Mouse (Mus musculus): ENCODE results near the gene Wdr25. TPM values are rescaled to one million over a fixed set of nuclear protein-coding genes. Genes with fewer than 3 reads are reported as not detected.
A peak's percentile ranks its signal among the peaks of the same experiment; 100 is the strongest.

Wdr25 gene
- polyA plus RNA-seq, 1 experiment from 2014 or later = 8.0 TPM

- ATAC-seq (ENCODE audit: insufficient read depth) = no peak
- peak; percentile 12 for DNase-seq
- H3K27ac ChIP-seq (ENCODE audit: low read depth) = no peak overlapping the region
- WGBS = 49% methylated on average over 10 of the region's 10 CpGs
- no peak overlapping the region for H3K4me2 ChIP-seq
- no peaks in the 10 kb centered on the region for H3K27me3 ChIP-seq (ENCODE audit: insufficient read depth, low read length)
- H3K4me1 ChIP-seq (ENCODE audit: insufficient read depth) = peaks cover 5% of the 10 kb centered on the region; the same call in 1 of the 2 replicates
- no peak for TF ChIP-seq CTCF (IDR thresholded peaks at IDR 0.05; ENCODE audit: low read depth)
- no peak overlapping the region for H3K9ac ChIP-seq
- H3K4me3 ChIP-seq (ENCODE audit: low read depth, low read length) = no peak overlapping the region
- no peaks in the 10 kb centered on the region for H3K9me3 ChIP-seq (ENCODE audit: low read depth, low read length)
- H3K36me3 ChIP-seq (ENCODE audit: insufficient read depth) = no peaks in the 10 kb centered on the region
These were observed 66.8 kb downstream of the Wdr25 start for GRCm38 (mm10) chr12:108960225-108960624.

DNA sequence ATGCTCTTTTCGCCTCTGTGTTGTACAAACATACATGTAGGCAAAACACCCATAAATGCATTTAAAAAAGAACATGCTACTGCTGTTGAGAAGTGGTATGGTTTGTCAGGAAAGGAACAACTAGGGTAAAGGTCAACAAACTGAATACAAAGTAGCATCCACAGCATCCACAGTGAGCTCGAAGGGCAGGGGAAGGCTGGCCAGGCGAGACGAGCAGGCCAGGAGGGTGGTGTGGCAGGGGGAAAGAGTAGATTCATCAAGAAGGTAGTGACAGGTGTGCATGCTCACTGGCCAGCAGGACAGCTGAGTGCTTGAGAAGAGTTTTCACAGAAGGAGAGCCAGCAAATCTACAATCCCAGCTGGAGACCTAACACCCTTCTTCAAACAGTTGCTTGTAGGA, 74.2 kb downstream of the Wdr25 start:
- H3K36me3 ChIP-seq (ENCODE audit: insufficient read depth) = no peaks in the 10 kb centered on the region
- H3K9ac ChIP-seq = no peak overlapping the region
- H3K4me3 ChIP-seq (ENCODE audit: low read depth, low read length) = no peak overlapping the region
- ATAC-seq (ENCODE audit: insufficient read depth) (no peak), DNase-seq (no peak)
- TF ChIP-seq CTCF (IDR thresholded peaks at IDR 0.05; ENCODE audit: low read depth) = no peak
- 57% methylated on average over 4 of the region's 4 CpGs for WGBS
- no peaks in the 10 kb centered on the region for H3K4me1 ChIP-seq (ENCODE audit: insufficient read depth)
- no peak overlapping the region for H3K4me2 ChIP-seq
- H3K27me3 ChIP-seq (ENCODE audit: insufficient read depth, low read length) = no peaks in the 10 kb centered on the region
- H3K27ac ChIP-seq (ENCODE audit: low read depth) = no peak overlapping the region
- H3K9me3 ChIP-seq (ENCODE audit: low read depth, low read length) = no peaks in the 10 kb centered on the region

GRCm38 (mm10) chr12:108968031-108968430, 74.6 kb downstream of the Wdr25 start:
- Histone ChIP-seq H3K27ac (ENCODE audit: low read depth) (no peak overlapping the region), H3K27me3 (ENCODE audit: insufficient read depth, low read length) (no peaks in the 10 kb centered on the region), H3K9me3 (ENCODE audit: low read depth, low read length) (no peaks in the 10 kb centered on the region), H3K4me2 (no peak overlapping the region), H3K9ac (no peak overlapping the region), H3K4me1 (ENCODE audit: insufficient read depth) (no peaks in the 10 kb centered on the region), H3K36me3 (ENCODE audit: insufficient read depth) (no peaks in the 10 kb centered on the region), H3K4me3 (ENCODE audit: low read depth, low read length) (no peak overlapping the region)
- DNase-seq (no peak), ATAC-seq (ENCODE audit: insufficient read depth) (no peak)
- 77% methylated on average over 10 of the region's 10 CpGs for WGBS
- TF ChIP-seq CTCF (IDR thresholded peaks at IDR 0.05; ENCODE audit: low read depth) = no peak

- Histone ChIP-seq H3K36me3 (ENCODE audit: insufficient read depth) (no peaks in the 10 kb centered on the region), H3K27ac (ENCODE audit: low read depth) (no peak overlapping the region), H3K27me3 (ENCODE audit: insufficient read depth, low read length) (no peaks in the 10 kb centered on the region), H3K4me2 (no peak overlapping the region), H3K9me3 (ENCODE audit: low read depth, low read length) (no peaks in the 10 kb centered on the region), H3K4me3 (ENCODE audit: low read depth, low read length) (no peak overlapping the region), H3K4me1 (ENCODE audit: insufficient read depth) (no peaks in the 10 kb centered on the region), H3K9ac (no peak overlapping the region)
- TF ChIP-seq CTCF (IDR thresholded peaks at IDR 0.05; ENCODE audit: low read depth) = no peak
- WGBS = 70% methylated on average over 9 of the region's 9 CpGs
- ATAC-seq (ENCODE audit: insufficient read depth) = no peak
- no peak for DNase-seq
These were observed 78.0 kb downstream of the Wdr25 start for GRCm38 (mm10) chr12:108971446-108971845.

- TF ChIP-seq CTCF (IDR thresholded peaks at IDR 0.05; ENCODE audit: low read depth) = no peak
- Histone ChIP-seq H3K27me3 (ENCODE audit: insufficient read depth, low read length) (no peaks in the 10 kb centered on the region), H3K27ac (ENCODE audit: low read depth) (no peak overlapping the region), H3K9me3 (ENCODE audit: low read depth, low read length) (no peaks in the 10 kb centered on the region), H3K4me2 (no peak overlapping the region), H3K36me3 (ENCODE audit: insufficient read depth) (no peaks in the 10 kb centered on the region), H3K4me1 (ENCODE audit: insufficient read depth) (no peaks in the 10 kb centered on the region), H3K9ac (no peak overlapping the region), H3K4me3 (ENCODE audit: low read depth, low read length) (no peak overlapping the region)
- no peak for DNase-seq
- ATAC-seq (ENCODE audit: insufficient read depth) = no peak
- 62% methylated on average over 14 of the region's 14 CpGs for WGBS
These were observed 78.8 kb downstream of the Wdr25 start for GRCm38 (mm10) chr12:108972234-108972633.

- Histone ChIP-seq H3K4me3 (ENCODE audit: low read depth, low read length) (no peak overlapping the region), H3K9me3 (ENCODE audit: low read depth, low read length) (no peaks in the 10 kb centered on the region), H3K27me3 (ENCODE audit: insufficient read depth, low read length) (no peaks in the 10 kb centered on the region), H3K4me1 (ENCODE audit: insufficient read depth) (no peaks in the 10 kb centered on the region), H3K4me2 (no peak overlapping the region), H3K27ac (ENCODE audit: low read depth) (no peak overlapping the region), H3K9ac (no peak overlapping the region), H3K36me3 (ENCODE audit: insufficient read depth) (no peaks in the 10 kb centered on the region)
- 34% methylated on average over 10 of the region's 10 CpGs for WGBS
- ATAC-seq (ENCODE audit: insufficient read depth) (no peak), DNase-seq (no peak)
- peak; percentile 35 for TF ChIP-seq CTCF (IDR thresholded peaks at IDR 0.05; ENCODE audit: low read depth)
These were observed 86.5 kb downstream of the Wdr25 start for GRCm38 (mm10) chr12:108979977-108980376.

GRCm38 (mm10) chr12:108981941-108982683, 88.7 kb downstream of the Wdr25 start:
- Histone ChIP-seq H3K9ac (no peak overlapping the region), H3K4me2 (no peak overlapping the region), H3K4me3 (ENCODE audit: low read depth, low read length) (no peak overlapping the region), H3K36me3 (ENCODE audit: insufficient read depth) (no peaks in the 10 kb centered on the region), H3K9me3 (ENCODE audit: low read depth, low read length) (no peaks in the 10 kb centered on the region), H3K4me1 (ENCODE audit: insufficient read depth) (no peaks in the 10 kb centered on the region), H3K27ac (ENCODE audit: low read depth) (no peak overlapping the region), H3K27me3 (ENCODE audit: insufficient read depth, low read length) (no peaks in the 10 kb centered on the region)
- TF ChIP-seq CTCF (IDR thresholded peaks at IDR 0.05; ENCODE audit: low read depth) = no peak
- ATAC-seq (ENCODE audit: insufficient read depth) (no peak), DNase-seq (no peak)
- 85% methylated on average over 14 of the region's 14 CpGs for WGBS

All from lung, embryonic 14.5 days (tissue).